Mouse (Mus musculus) activated CD4-positive, CD25-positive, alpha-beta regulatory T cell, adult 9 weeks (primary cell): ENCODE data around the gene Dync1li2. TPM values are rescaled to one million over a fixed set of nuclear protein-coding genes. Genes with fewer than 3 reads are reported as not detected.

Experiments
- polyA plus RNA-seq: library from polyadenylated mRNA; unstranded; fragments of 100-300 nt; shearing (Covaris generic); gene quantifications from one replicate; pipeline ENCODE4 v1.2.1, GENCODE M21; 2017

Dync1li2 gene
- polyA plus RNA-seq: 41.9 TPM

GRCm38 (mm10) chr8:104442299-104443124 lies at the start of gene Dync1li2:
Gene Dync1li2, minus strand, starts transcription at chr8:104443047.

DNA sequence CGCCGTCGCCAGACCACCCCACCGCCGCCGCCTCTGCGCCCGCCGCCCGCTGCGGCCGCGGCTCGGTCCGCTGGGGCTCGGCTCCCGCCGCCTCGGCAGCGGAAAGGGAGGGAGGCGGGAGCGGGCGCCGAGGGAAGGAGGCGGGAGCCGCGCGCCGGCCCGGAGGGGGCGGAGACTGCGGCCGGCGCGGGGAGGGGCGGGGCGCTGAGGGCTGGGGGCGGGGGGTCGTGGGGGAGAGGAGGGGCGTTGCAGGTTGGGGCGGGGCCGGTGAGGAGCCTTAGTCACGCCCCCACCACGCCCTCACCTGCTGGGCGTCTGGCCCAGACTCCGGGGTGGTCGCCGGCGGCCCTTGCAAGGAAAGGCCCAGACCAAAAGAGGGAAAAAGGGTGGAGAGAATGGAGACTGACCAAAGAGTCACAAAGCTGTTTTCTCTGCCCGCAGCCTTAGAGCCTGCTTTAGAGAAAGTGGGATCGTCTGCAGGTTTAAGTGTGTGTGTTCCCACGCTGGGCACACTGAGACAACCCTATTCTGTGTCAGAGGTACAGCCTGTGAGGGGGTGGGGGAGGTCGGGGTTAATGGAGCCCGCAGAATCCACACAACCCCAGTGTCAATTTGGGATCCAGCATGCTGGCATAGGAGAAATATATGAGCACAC lies 47.0 kb downstream of the Dync1li2 start, which contains the start of gene Cmtm4:
Gene Cmtm4 (minus strand): TSS at position 105 of the 655 bp plus-strand sequence.

Other genes starting within 250 kb of the Dync1li2 start
- gene Tk2, start 194.5 kb downstream of the Dync1li2 start, polyA plus RNA-seq: 80.0 TPM
- gene Cklf, start 192.2 kb downstream of the Dync1li2 start, polyA plus RNA-seq: 138 TPM
- not detected for gene Cmtm2a, start 149.9 kb downstream of the Dync1li2 start, polyA plus RNA-seq
- gene Gm45711, start 133.0 kb downstream of the Dync1li2 start, polyA plus RNA-seq: not detected
- not detected for gene Cmtm1, start 132.9 kb downstream of the Dync1li2 start, polyA plus RNA-seq
- gene Gm11020, start 121.5 kb downstream of the Dync1li2 start, polyA plus RNA-seq: not detected
- gene Cmtm2b, start 120.8 kb downstream of the Dync1li2 start, polyA plus RNA-seq: not detected
- 38.3 TPM for gene Cmtm3, start 103.6 kb downstream of the Dync1li2 start, polyA plus RNA-seq
- 0.20 TPM for gene Cmtm4, start 47.2 kb downstream of the Dync1li2 start, polyA plus RNA-seq
- gene Terb1, start 66.9 kb upstream of the Dync1li2 start, polyA plus RNA-seq: 0.10 TPM
- 92.9 TPM for gene Nae1, start 91.6 kb upstream of the Dync1li2 start, polyA plus RNA-seq
- gene Car7, start 91.6 kb upstream of the Dync1li2 start, polyA plus RNA-seq: 2.7 TPM
- gene Pdp2, start 148.4 kb upstream of the Dync1li2 start, polyA plus RNA-seq: 6.7 TPM
- not detected for gene Cdh16, start 181.3 kb upstream of the Dync1li2 start, polyA plus RNA-seq
- 32.8 TPM for gene Rrad, start 188.3 kb upstream of the Dync1li2 start, polyA plus RNA-seq
- gene Ciao2b, start 198.9 kb upstream of the Dync1li2 start, polyA plus RNA-seq: 153 TPM